Mouse (Mus musculus): ENCODE data around the gene Flnc. TPM values are rescaled to one million over a fixed set of nuclear protein-coding genes. Genes with fewer than 3 reads are reported as not detected.
A peak's percentile ranks its signal among the peaks of the same experiment; 100 is the strongest.

Gene Flnc
- polyA plus RNA-seq, 1 experiment, result 2.6 TPM

DNA sequence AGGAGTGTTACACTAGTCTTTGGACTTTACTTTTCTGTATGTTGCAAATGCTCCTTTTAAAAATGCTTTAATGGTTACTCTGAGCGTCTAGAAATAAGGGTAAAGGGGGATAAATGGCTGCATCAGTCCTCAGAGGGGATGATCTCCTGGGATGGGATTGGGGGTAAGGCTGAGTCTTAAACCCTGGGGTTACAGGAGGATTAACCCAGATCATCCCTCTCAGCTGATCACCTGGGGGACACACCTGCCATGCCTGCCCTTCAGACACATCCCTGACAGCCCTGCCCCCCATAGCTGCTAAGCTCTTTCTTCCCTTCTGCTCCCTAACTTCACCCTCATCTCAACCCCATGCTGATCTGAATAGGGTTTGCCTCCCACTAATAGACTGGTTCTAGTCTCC is 38.8 kb upstream of the Flnc start:
- Histone ChIP-seq H3K27ac (ENCODE audit: control insufficient read depth, insufficient read depth, low read depth, low read length) (no peak overlapping the region), H3K4me3 (ENCODE audit: control insufficient read depth, low read depth, low read length) (no peak overlapping the region), H3K4me1 (ENCODE audit: control insufficient read depth, insufficient read depth, low read length) (peaks cover 9% of the 10 kb centered on the region), H3K36me3 (ENCODE audit: control insufficient read depth, insufficient read depth, low read length) (no peaks in the 10 kb centered on the region), H3K27me3 (ENCODE audit: control insufficient read depth, insufficient read depth, low read length) (no peaks in the 10 kb centered on the region; the same call in 1 of the 2 replicates)
- no peak for TF ChIP-seq POLR2A (IDR thresholded peaks at IDR 0.05; ENCODE audit: control insufficient read depth, low read depth, low read length)
- TF ChIP-seq CTCF (IDR thresholded peaks at IDR 0.05; ENCODE audit: control insufficient read depth, insufficient read depth, insufficient replicate concordance, low read depth, low read length), result no peak

DNA sequence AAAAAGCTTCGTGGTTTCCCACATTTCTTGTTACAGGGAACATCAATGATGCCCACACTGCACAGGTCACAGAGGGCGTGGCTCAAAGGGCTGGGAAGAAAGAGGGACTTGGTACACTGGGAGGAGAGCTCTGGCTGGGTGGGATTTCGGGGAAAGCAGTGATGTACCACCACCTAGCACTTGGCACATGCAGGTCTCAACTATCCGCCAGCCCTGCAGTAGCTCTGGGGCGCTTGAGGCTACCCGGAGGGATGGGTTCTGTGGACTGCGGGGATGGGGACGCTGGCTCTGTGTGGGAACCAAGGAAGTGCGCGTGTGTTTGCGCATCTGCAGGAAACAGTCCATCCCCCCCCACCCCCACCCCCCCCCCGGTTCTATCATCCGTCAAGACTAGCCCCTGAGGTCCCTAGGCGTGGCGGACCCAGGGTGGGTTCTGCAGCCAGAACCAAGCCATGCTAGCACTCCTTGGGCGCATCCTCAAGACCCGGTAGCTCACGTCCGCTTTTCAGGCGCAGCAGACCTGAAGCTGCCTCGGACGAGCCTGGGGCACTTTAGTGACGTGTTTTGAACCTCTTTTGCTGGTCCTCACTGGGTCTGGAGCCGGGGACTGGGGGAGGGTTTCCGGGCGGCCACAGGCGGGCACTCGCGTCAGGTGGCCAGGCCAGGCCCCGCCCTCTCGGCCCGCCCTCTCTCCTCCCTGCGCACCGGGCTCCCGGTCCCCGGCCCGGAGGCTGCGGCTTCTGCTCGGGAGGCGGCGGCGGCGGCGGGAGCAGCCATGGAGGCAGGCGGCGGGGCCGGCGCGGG is 36.9 kb upstream of the Flnc start, which contains the start of gene Ccdc136:
Gene Ccdc136, plus strand, starts transcription at position 400 of the 804 bp plus-strand sequence.
- Histone ChIP-seq H3K4me1 (ENCODE audit: control insufficient read depth, insufficient read depth, low read length) (peaks cover 9% of the 10 kb centered on the region), H3K36me3 (ENCODE audit: control insufficient read depth, insufficient read depth, low read length) (no peaks in the 10 kb centered on the region), H3K27ac (ENCODE audit: control insufficient read depth, insufficient read depth, low read depth, low read length) (no peak within 1 kb of the TSS), H3K27me3 (ENCODE audit: control insufficient read depth, insufficient read depth, low read length) (no peaks in the 10 kb centered on the region; the same call in 1 of the 2 replicates), H3K4me3 (ENCODE audit: control insufficient read depth, low read depth, low read length) (peak within 1 kb of the TSS; percentile 85)
- no peak for TF ChIP-seq CTCF (IDR thresholded peaks at IDR 0.05; ENCODE audit: control insufficient read depth, insufficient read depth, insufficient replicate concordance, low read depth, low read length)
- TF ChIP-seq POLR2A (IDR thresholded peaks at IDR 0.05; ENCODE audit: control insufficient read depth, low read depth, low read length), result no peak

DNA sequence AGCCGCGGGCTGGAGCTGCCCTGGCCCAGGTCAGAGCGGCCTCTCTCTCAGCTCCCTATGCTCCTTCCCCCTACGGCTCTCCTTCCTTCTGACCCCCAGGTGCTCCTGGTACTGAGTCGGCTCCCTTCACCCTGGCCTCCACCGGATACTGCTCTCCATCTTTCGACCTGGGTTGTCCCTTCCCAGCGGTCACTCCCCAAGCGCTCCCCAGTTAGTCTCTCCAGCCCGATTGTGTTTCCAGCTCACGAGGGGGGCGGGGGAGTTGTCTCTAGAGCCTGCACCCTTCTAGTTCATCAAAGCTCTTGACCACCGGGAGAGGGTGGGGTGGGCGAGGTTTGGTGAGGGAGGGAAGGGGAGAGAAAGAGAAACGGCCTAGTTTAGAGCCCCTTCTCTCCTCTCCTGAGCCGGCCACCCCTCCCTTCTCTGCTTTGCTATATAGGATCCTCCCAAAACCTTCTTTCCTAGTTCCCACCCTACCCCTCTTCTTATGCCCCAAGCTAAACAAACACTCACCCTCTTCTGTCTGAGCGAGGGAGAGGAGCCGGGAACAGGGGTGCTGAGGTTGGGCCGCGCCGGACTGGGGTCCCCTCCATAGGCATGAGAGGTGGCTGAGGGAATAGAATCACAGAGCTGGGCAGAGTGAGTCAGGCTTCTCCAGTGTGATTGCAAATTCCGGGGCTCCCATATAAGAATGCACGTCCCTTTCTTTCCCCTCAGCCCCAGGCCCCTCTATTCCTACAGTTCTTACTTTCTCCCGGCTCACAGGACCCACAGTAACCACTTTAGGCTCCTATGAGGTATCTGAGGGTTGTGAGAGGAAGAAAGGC is 36.1 kb upstream of the Flnc start:
- TF ChIP-seq POLR2A (IDR thresholded peaks at IDR 0.05; ENCODE audit: control insufficient read depth, low read depth, low read length), result no peak
- no peak for TF ChIP-seq CTCF (IDR thresholded peaks at IDR 0.05; ENCODE audit: control insufficient read depth, insufficient read depth, insufficient replicate concordance, low read depth, low read length)
- Histone ChIP-seq H3K4me1 (ENCODE audit: control insufficient read depth, insufficient read depth, low read length) (peaks cover 9% of the 10 kb centered on the region), H3K4me3 (ENCODE audit: control insufficient read depth, low read depth, low read length) (peak overlapping the region; percentile 85), H3K27me3 (ENCODE audit: control insufficient read depth, insufficient read depth, low read length) (no peaks in the 10 kb centered on the region; the same call in 1 of the 2 replicates), H3K27ac (ENCODE audit: control insufficient read depth, insufficient read depth, low read depth, low read length) (no peak overlapping the region), H3K36me3 (ENCODE audit: control insufficient read depth, insufficient read depth, low read length) (no peaks in the 10 kb centered on the region)

- no peak overlapping the region for H3K27ac ChIP-seq (ENCODE audit: control insufficient read depth, insufficient read depth, low read depth, low read length)
- H3K27me3 ChIP-seq (ENCODE audit: control insufficient read depth, insufficient read depth, low read length), result no peaks in the 10 kb centered on the region; the same call in 1 of the 2 replicates
- H3K4me3 ChIP-seq (ENCODE audit: control insufficient read depth, low read depth, low read length), result no peak overlapping the region
- H3K4me1 ChIP-seq (ENCODE audit: control insufficient read depth, insufficient read depth, low read length), result peaks cover 9% of the 10 kb centered on the region
- no peaks in the 10 kb centered on the region for H3K36me3 ChIP-seq (ENCODE audit: control insufficient read depth, insufficient read depth, low read length)
- TF ChIP-seq POLR2A (IDR thresholded peaks at IDR 0.05; ENCODE audit: control insufficient read depth, low read depth, low read length) (no peak), CTCF (IDR thresholded peaks at IDR 0.05; ENCODE audit: control insufficient read depth, insufficient read depth, insufficient replicate concordance, low read depth, low read length) (no peak)
Measured at GRCm38 (mm10) chr6:29397575-29397974, 35.5 kb upstream of the Flnc start.

- H3K4me3 ChIP-seq (ENCODE audit: control insufficient read depth, low read depth, low read length), result no peak overlapping the region
- 0 out of 2 replicates have a peak, but pooled peaks cover 1% of the 10 kb centered on the region for H3K36me3 ChIP-seq (ENCODE audit: control insufficient read depth, insufficient read depth, low read length)
- H3K27me3 ChIP-seq (ENCODE audit: control insufficient read depth, insufficient read depth, low read length), result no peaks in the 10 kb centered on the region; the same call in 1 of the 2 replicates
- H3K27ac ChIP-seq (ENCODE audit: control insufficient read depth, insufficient read depth, low read depth, low read length), result no peak overlapping the region
- TF ChIP-seq POLR2A (IDR thresholded peaks at IDR 0.05; ENCODE audit: control insufficient read depth, low read depth, low read length) (no peak), CTCF (IDR thresholded peaks at IDR 0.05; ENCODE audit: control insufficient read depth, insufficient read depth, insufficient replicate concordance, low read depth, low read length) (no peak)
- H3K4me1 ChIP-seq (ENCODE audit: control insufficient read depth, insufficient read depth, low read length), result peaks cover 9% of the 10 kb centered on the region
Measured at GRCm38 (mm10) chr6:29399851-29400250, 33.2 kb upstream of the Flnc start.

DNA sequence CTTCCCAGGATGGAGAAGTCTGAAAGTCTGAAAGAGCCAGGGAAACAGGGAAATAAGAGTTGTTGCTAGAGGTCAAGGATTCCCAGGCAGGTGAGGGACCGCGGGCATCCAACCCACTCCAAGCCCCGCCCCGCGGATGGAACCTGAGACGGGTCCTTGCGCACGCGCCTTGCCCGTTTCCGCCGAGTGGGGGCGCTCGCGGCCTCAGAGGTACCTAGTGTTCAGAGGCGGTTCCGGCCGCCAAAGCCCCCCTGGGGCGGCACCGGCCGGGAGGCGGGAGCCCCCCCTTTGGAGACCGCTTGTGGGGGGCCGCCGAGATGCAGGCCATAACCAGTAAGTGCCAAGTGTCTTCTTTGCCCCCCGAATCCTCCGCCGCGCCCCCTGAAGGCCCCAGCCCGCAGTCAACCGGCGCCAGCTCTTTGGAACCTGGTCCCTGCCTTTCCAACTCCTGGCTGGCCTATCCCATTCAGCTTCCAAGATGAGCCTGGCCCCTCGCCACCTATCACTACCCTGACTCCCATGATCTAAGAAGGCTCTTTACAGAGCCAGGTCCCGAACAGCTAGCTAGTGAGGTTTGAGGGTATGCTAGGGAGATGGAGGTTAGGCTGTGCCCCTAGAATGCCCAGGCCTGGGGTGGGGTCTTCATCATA is 30.2 kb upstream of the Flnc start:
- H3K27me3 ChIP-seq (ENCODE audit: control insufficient read depth, insufficient read depth, low read length), result no peaks in the 10 kb centered on the region
- peak overlapping the region; percentile 75 for H3K27ac ChIP-seq (ENCODE audit: control insufficient read depth, insufficient read depth, low read depth, low read length)
- H3K4me1 ChIP-seq (ENCODE audit: control insufficient read depth, insufficient read depth, low read length), result no peaks in the 10 kb centered on the region; the same call in 1 of the 2 replicates
- H3K36me3 ChIP-seq (ENCODE audit: control insufficient read depth, insufficient read depth, low read length), result peaks cover 1% of the 10 kb centered on the region; the same call in 1 of the 2 replicates
- TF ChIP-seq CTCF (IDR thresholded peaks at IDR 0.05; ENCODE audit: control insufficient read depth, insufficient read depth, insufficient replicate concordance, low read depth, low read length) (peak; percentile 66), POLR2A (IDR thresholded peaks at IDR 0.05; ENCODE audit: control insufficient read depth, low read depth, low read length) (peak; percentile 69)
- peak overlapping the region; percentile 95 for H3K4me3 ChIP-seq (ENCODE audit: control insufficient read depth, low read depth, low read length)
